ENCODE assay signal across 9 mouse cellular contexts in the genomic region with DNA sequence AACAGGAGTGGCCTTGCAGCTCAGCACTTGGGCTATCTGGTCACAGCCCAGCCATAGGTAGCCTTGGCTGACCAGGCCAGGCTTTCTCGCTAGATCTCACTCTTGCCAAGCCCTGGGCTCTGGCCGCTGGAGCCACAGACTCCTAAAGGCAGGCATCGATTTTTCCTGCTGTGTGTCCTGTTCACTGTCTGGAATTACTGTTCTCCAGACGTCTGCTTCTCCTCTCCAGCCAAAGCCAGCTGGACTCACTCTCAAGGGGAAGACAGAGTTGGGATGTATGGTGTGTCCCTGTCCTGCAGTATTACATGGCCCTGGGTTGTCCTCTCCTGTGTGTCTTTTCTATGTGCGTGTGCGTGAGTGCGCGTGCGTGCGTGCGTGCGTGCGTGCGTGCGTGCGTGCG. TPM values are rescaled to one million over a fixed set of nuclear protein-coding genes. Genes with fewer than 3 reads are reported as not detected.
DNase-seq lines count a peak whose midpoint lies in the region; ATAC-seq and TF ChIP-seq lines count a peak whose summit lies in the region.
"Had no signal": no experiment of that assay in that cellular context is flagged by ENCODE, and none has a peak within 500 bp of the region (broad histone marks: within the 10 kb centered on the region; RNA-seq: fewer than 3 reads in every experiment).

No protein-coding gene starts in this region.

- no peak for DNase-seq in lung, postnatal 0 days (ENCODE audit: low spot score)
- peak; percentile 57 for DNase-seq in forebrain, embryonic 11.5 days (ENCODE audit: low spot score)
- DNase-seq in intestine, embryonic 14.5 days (ENCODE audit: low spot score) = no peak
- DNase-seq in T-cell, adult 2 months (ENCODE audit: low spot score) = no peak
- no peak for DNase-seq in Muller cell, postnatal 12 days (ENCODE audit: inconsistent ontology term)
- DNase-seq: heart, postnatal 4 days; lung, postnatal 14 days had no signal

- H3K4me3 ChIP-seq in lung, embryonic 16.5 days (ENCODE audit: low read length) = no peak overlapping the region
- no peak overlapping the region for H3K4me3 ChIP-seq in lung, postnatal 0 days (ENCODE audit: low read depth, low read length)
- H3K4me3 ChIP-seq in forebrain, embryonic 11.5 days (ENCODE audit: low read depth, low read length) = no peak overlapping the region
- H3K4me3 ChIP-seq in intestine, embryonic 14.5 days (ENCODE audit: low read depth, low read length) = no peak overlapping the region
- H3K4me3 ChIP-seq in neural tube, embryonic 14.5 days (ENCODE audit: low read depth, low read length) = no peak overlapping the region

- no peak for TF ChIP-seq CTCF in lung, postnatal 0 days (IDR thresholded peaks at IDR 0.05)

- no peaks in the 10 kb centered on the region for H3K27me3 ChIP-seq in lung, embryonic 16.5 days (ENCODE audit: control insufficient read depth, insufficient read depth, low read depth, low read length)
- H3K27me3 ChIP-seq in lung, postnatal 0 days (replicated peaks; ENCODE audit: insufficient read depth, low read length) = no peaks in the 10 kb centered on the region
- no peaks in the 10 kb centered on the region for H3K27me3 ChIP-seq in forebrain, embryonic 11.5 days (ENCODE audit: control insufficient read depth, insufficient read depth, low read length)
- H3K27me3 ChIP-seq in intestine, embryonic 14.5 days (replicated peaks; ENCODE audit: control insufficient read depth, insufficient read depth, low read length) = no peaks in the 10 kb centered on the region
- no peaks in the 10 kb centered on the region for H3K27me3 ChIP-seq in neural tube, embryonic 14.5 days (ENCODE audit: control insufficient read depth, insufficient read depth, low read length)

- 76% methylated on average over 17 of the region's 17 CpGs for WGBS in lung, embryonic 16.5 days
- 75% methylated on average over 17 of the region's 17 CpGs for WGBS in lung, postnatal 0 days
- 77% methylated on average over 17 of the region's 17 CpGs for WGBS in forebrain, embryonic 11.5 days
- WGBS in intestine, embryonic 14.5 days = 69% methylated on average over 17 of the region's 17 CpGs
- WGBS in neural tube, embryonic 14.5 days = 74% methylated on average over 17 of the region's 17 CpGs

- TF ChIP-seq EP300 in lung, postnatal 0 days (IDR thresholded peaks at IDR 0.05) = no peak

- no peaks in the 10 kb centered on the region for H3K36me3 ChIP-seq in lung, embryonic 16.5 days (ENCODE audit: control insufficient read depth, insufficient read depth, low read length)
- H3K36me3 ChIP-seq in lung, postnatal 0 days (ENCODE audit: insufficient read depth, low read length) = no peaks in the 10 kb centered on the region
- no peaks in the 10 kb centered on the region for H3K36me3 ChIP-seq in forebrain, embryonic 11.5 days (ENCODE audit: control insufficient read depth, insufficient read depth, low read length)
- H3K36me3 ChIP-seq in intestine, embryonic 14.5 days (ENCODE audit: control insufficient read depth, insufficient read depth, low read length) = no peaks in the 10 kb centered on the region
- no peaks in the 10 kb centered on the region for H3K36me3 ChIP-seq in neural tube, embryonic 14.5 days (ENCODE audit: control insufficient read depth, insufficient read depth, low read length)

- H3K9ac ChIP-seq in lung, embryonic 16.5 days (ENCODE audit: low read length) = no peak overlapping the region
- H3K9ac ChIP-seq in lung, postnatal 0 days (replicated peaks; ENCODE audit: low read depth) = no peak overlapping the region
- no peak overlapping the region for H3K9ac ChIP-seq in forebrain, embryonic 11.5 days (ENCODE audit: low read length)
- H3K9ac ChIP-seq in intestine, embryonic 14.5 days (ENCODE audit: low read length) = no peak overlapping the region
- no peak overlapping the region for H3K9ac ChIP-seq in neural tube, embryonic 14.5 days (replicated peaks; ENCODE audit: low read depth, low read length)

- no peak overlapping the region for H3K4me2 ChIP-seq in lung, embryonic 16.5 days (ENCODE audit: low read depth, low read length)
- no peak overlapping the region for H3K4me2 ChIP-seq in lung, postnatal 0 days (replicated peaks; ENCODE audit: low read depth, low read length)
- H3K4me2 ChIP-seq in forebrain, embryonic 11.5 days (ENCODE audit: low read depth, low read length, severe bottlenecking) = no peak overlapping the region
- H3K4me2 ChIP-seq in intestine, embryonic 14.5 days (ENCODE audit: low read length) = 0 out of 2 replicates have a peak overlapping the region, but pooled peaks have one; percentile 14
- no peak overlapping the region for H3K4me2 ChIP-seq in neural tube, embryonic 14.5 days (ENCODE audit: low read depth, low read length)

- no peak overlapping the region for H3K27ac ChIP-seq in lung, embryonic 16.5 days (ENCODE audit: low read length)
- no peak overlapping the region for H3K27ac ChIP-seq in lung, postnatal 0 days (ENCODE audit: low read length)
- 0 out of 2 replicates have a peak overlapping the region, but pooled peaks have one; percentile 48 for H3K27ac ChIP-seq in forebrain, embryonic 11.5 days (ENCODE audit: low read depth, low read length)
- peak overlapping the region; percentile 70 for H3K27ac ChIP-seq in intestine, embryonic 14.5 days (ENCODE audit: low read depth)
- H3K27ac ChIP-seq in neural tube, embryonic 14.5 days (ENCODE audit: low read depth, low read length) = 0 out of 2 replicates have a peak overlapping the region, but pooled peaks have one; percentile 2

- peak; percentile 25; the same call in 1 of the 2 replicates for ATAC-seq in lung, embryonic 16.5 days (ENCODE audit: low read depth)
- no peak for ATAC-seq in lung, postnatal 0 days
- ATAC-seq in forebrain, embryonic 11.5 days (replicated peaks; ENCODE audit: low FRiP score) = no peak
- ATAC-seq in intestine, embryonic 14.5 days (replicated peaks; ENCODE audit: low FRiP score, low TSS enrichment, low read depth) = peak; percentile 59
- ATAC-seq in neural tube, embryonic 14.5 days (ENCODE audit: low read depth) = peak; percentile 38; the same call in 1 of the 2 replicates

- no peaks in the 10 kb centered on the region for H3K9me3 ChIP-seq in lung, embryonic 16.5 days (ENCODE audit: control insufficient read depth, low read length)
- no peaks in the 10 kb centered on the region for H3K9me3 ChIP-seq in lung, postnatal 0 days (ENCODE audit: low read length)
- H3K9me3 ChIP-seq in forebrain, embryonic 11.5 days (ENCODE audit: control insufficient read depth, low read length) = no peaks in the 10 kb centered on the region
- H3K9me3 ChIP-seq in intestine, embryonic 14.5 days (ENCODE audit: control insufficient read depth, low read length) = no peaks in the 10 kb centered on the region
- no peaks in the 10 kb centered on the region for H3K9me3 ChIP-seq in neural tube, embryonic 14.5 days (ENCODE audit: control insufficient read depth, low read length)

- peaks cover 13% of the 10 kb centered on the region for H3K4me1 ChIP-seq in lung, embryonic 16.5 days (replicated peaks; ENCODE audit: control insufficient read depth, insufficient read depth, low read length)
- H3K4me1 ChIP-seq in lung, postnatal 0 days (ENCODE audit: insufficient read depth, low read depth, low read length) = peaks cover 4% of the 10 kb centered on the region; the same call in 1 of the 2 replicates
- H3K4me1 ChIP-seq in forebrain, embryonic 11.5 days (replicated peaks; ENCODE audit: control insufficient read depth, insufficient read depth, low read length) = peaks cover 16% of the 10 kb centered on the region; the same call in 1 of the 2 replicates
- peaks cover 18% of the 10 kb centered on the region; the same call in 1 of the 2 replicates for H3K4me1 ChIP-seq in intestine, embryonic 14.5 days (replicated peaks; ENCODE audit: control insufficient read depth, insufficient read depth, low read length)
- H3K4me1 ChIP-seq in neural tube, embryonic 14.5 days (ENCODE audit: control insufficient read depth, insufficient read depth, low read length) = peaks cover 15% of the 10 kb centered on the region; the same call in 1 of the 2 replicates

RNA-seq across cellular contexts. Expression of gene Enc1, which starts 50.4 kb away (rescaled TPM):
- 10.3 and 11.1 TPM in 2 replicates for polyA plus RNA-seq in lung, embryonic 16.5 days (2015; fragmentation: Nextera tagmentation; extraction: Ambion mirVana)
- polyA plus RNA-seq in lung, postnatal 0 days (2015; fragmentation: Nextera tagmentation; extraction: Ambion mirVana) = 2.6 and 4.0 TPM in 2 replicates
- polyA plus RNA-seq in forebrain, embryonic 11.5 days (2014; fragmentation: Nextera tagmentation; extraction: Ambion mirVana) = 17.9 and 20.8 TPM in 2 replicates
- 6.6 and 8.2 TPM in 2 replicates for polyA plus RNA-seq in intestine, embryonic 14.5 days (2014; fragmentation: Nextera tagmentation; extraction: Ambion mirVana)
- polyA plus RNA-seq in neural tube, embryonic 14.5 days (2014; fragmentation: Nextera tagmentation; extraction: Ambion mirVana) = 72.3 and 94.5 TPM in 2 replicates

Comparison
In these comparisons a context has a peak if more than half of its experiments do, and no peak if none do; other contexts are left out.
1. ATAC-seq: peak in lung, embryonic 16.5 days (single experiment), intestine, embryonic 14.5 days (single experiment) and neural tube, embryonic 14.5 days (single experiment); none in lung, postnatal 0 days (single experiment) and forebrain, embryonic 11.5 days (single experiment).
2. H3K27ac ChIP-seq: peak in forebrain, embryonic 11.5 days (single experiment), intestine, embryonic 14.5 days (single experiment) and neural tube, embryonic 14.5 days (single experiment); none in lung, embryonic 16.5 days (single experiment) and lung, postnatal 0 days (single experiment).